Mouse (Mus musculus): Measurements from ENCODE around the gene Gpc4. TPM values are rescaled to one million over a fixed set of nuclear protein-coding genes. Genes with fewer than 3 reads are reported as not detected.

Gpc4 gene
- polyA plus RNA-seq, 1 experiment from 2014 or later, result 13.4 TPM

DNA sequence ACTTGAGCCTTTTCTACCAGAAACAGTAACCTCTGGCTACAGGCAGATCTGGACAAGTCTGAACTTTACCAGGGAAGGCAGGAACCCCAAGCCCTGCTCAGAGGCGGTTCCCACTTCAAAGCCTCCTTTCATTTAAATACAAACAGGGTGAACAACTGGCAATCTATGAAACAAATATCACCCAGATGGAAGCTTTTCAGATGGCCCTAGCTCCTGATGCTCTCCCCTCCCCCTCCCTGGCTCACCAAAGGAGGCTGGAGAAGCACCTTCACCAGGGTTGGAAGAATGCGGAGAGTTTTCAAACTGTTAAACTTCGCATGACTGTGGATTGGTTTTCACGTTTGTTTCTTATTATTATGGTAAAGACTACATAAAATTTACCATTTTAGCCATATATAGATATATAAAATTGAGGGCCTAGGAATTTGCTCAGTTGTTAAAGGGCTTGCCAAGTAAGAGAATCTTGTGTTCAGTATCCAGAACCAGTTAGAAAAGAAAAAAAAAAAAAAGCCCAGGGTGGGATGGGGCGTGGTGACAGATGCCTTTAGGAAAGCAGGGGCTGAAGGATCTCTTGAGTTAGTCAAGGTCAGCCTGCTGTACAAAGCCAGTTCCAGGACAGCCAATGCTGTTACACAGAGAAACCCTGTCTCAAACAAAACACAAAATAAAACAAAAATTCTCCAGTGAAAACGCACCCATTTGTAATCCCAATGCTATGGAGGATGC, 2.6 kb upstream of the Gpc4 start:
- Histone ChIP-seq H3K4me2 (no peak overlapping the region), H3K9me3 (ENCODE audit: control insufficient read depth, low read length) (no peaks in the 10 kb centered on the region), H3K9ac (ENCODE audit: low read depth, low read length) (no peak overlapping the region), H3K4me3 (ENCODE audit: low read depth, low read length) (no peak overlapping the region), H3K4me1 (replicated peaks; ENCODE audit: control insufficient read depth, insufficient read depth, low read length) (no peaks in the 10 kb centered on the region), H3K27me3 (replicated peaks; ENCODE audit: control insufficient read depth, insufficient read depth, low read length) (peaks cover 10% of the 10 kb centered on the region; the same call in 1 of the 2 replicates), H3K27ac (ENCODE audit: low read depth, low read length) (no peak overlapping the region), H3K36me3 (ENCODE audit: control insufficient read depth, insufficient read depth, low read length) (no peaks in the 10 kb centered on the region)
- 51% methylated on average over 6 of the region's 6 CpGs for WGBS
- no peak for DNase-seq (ENCODE audit: low spot score)
- ATAC-seq (replicated peaks; ENCODE audit: low FRiP score), result no peak

DNA sequence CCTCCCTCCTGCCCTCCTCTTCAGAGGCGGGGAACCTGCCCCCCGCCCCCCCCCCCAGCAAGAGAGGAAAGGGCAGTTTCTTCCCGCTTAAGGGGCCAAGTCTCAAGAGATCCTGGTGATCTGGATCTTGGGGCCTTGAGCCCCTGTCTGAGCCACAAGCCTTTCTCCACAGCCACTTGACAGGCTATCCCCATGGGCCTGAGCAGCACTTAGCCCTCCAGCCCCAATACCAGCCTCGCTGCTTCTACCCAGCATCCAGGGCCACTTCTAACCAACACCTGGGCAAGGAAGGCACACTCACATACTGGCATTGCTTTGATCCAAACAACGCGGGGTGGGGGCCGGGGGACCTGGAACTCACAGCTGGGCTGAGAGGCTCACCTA, 495 bp upstream of the Gpc4 start:
- no peak for DNase-seq (ENCODE audit: low spot score)
- no peak overlapping the region for H3K27ac ChIP-seq (ENCODE audit: low read depth, low read length)
- H3K27me3 ChIP-seq (replicated peaks; ENCODE audit: control insufficient read depth, insufficient read depth, low read length), result peaks cover 18% of the 10 kb centered on the region
- H3K4me3 ChIP-seq (ENCODE audit: low read depth, low read length), result peak overlapping the region; percentile 61
- peak; percentile 59; the same call in 1 of the 2 replicates for ATAC-seq (replicated peaks; ENCODE audit: low FRiP score)
- WGBS, result 28% methylated on average over 5 of the region's 7 CpGs
- peak overlapping the region; percentile 74; the same call in 1 of the 2 replicates for H3K9ac ChIP-seq (ENCODE audit: low read depth, low read length)
- H3K36me3 ChIP-seq (ENCODE audit: control insufficient read depth, insufficient read depth, low read length), result no peaks in the 10 kb centered on the region
- no peaks in the 10 kb centered on the region for H3K9me3 ChIP-seq (ENCODE audit: control insufficient read depth, low read length)
- no peaks in the 10 kb centered on the region for H3K4me1 ChIP-seq (replicated peaks; ENCODE audit: control insufficient read depth, insufficient read depth, low read length)
- peak overlapping the region; percentile 80 for H3K4me2 ChIP-seq

DNA sequence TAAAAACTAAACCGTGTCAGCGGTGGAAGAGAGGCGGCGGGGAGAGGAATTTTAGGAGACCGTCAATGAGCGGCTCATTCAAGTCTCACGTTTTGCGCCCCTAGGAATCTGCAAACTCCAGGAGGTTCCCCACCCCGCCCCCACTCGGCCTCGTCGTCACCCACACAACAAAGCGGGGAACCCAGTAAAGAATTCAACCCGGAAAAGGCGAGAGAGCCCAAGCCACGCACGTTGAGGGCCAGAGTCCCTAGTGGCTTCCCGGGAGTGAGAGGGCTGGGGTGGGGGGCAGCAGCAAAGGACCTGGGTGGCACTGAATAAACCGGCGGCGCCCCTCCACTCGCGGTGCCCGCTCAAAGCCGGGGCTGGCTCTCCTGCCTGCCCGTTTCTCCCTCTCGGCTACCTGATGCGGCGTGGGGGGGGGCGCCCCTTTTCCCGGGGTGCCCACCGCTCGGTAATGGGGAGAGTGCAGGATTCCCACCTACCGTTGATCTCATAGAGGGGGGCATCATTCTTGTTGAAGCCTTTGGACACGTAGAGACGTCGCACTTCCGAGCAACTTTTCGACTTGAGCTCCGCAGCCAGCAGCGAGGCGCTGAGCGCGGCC, 816 bp downstream of the Gpc4 start:
- WGBS, result 13% methylated on average over 40 of the region's 44 CpGs

DNA sequence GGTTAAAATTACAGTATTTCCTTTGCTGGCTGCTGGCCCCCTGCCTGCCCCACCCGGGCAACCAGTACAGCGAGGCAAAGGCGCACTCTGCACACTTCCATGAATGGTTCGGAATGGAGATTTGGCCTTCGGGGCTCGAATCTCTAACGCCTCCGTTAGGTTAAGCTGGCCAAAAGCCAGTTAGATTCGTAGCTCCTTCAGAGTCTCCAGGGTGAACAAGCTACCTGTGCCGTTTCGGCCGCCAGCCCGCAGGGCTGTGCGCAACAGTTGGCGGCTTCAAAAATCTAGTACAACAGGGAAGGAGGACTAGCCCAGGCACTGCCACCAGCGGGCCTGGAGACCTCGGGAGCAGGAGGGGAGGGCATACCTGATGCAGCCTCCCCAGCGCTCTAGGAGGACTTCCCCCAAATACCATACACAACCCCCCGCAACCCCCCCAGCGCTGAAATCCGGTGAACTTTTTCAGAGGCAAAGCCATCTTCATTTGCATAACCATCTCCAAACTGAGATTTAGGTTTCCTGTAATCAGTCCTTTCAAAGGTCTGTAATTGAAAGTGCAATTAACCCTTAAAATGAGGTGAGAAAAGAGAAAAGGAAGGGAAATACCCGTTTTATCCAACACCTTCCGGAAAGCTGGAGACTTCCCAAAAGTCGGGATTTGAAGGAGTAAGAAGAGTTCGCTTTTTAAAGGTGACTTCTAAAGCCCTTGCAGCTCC, 1.5 kb downstream of the Gpc4 start:
- no peak overlapping the region for H3K27ac ChIP-seq (ENCODE audit: low read depth, low read length)
- ATAC-seq (replicated peaks; ENCODE audit: low FRiP score) (no peak), DNase-seq (ENCODE audit: low spot score) (no peak)
- H3K9me3 ChIP-seq (ENCODE audit: control insufficient read depth, low read length), result no peaks in the 10 kb centered on the region
- H3K4me2 ChIP-seq, result peak overlapping the region; percentile 80
- no peaks in the 10 kb centered on the region for H3K4me1 ChIP-seq (replicated peaks; ENCODE audit: control insufficient read depth, insufficient read depth, low read length)
- WGBS, result 16% methylated on average over 25 of the region's 25 CpGs
- H3K36me3 ChIP-seq (ENCODE audit: control insufficient read depth, insufficient read depth, low read length), result no peaks in the 10 kb centered on the region
- peaks cover 18% of the 10 kb centered on the region for H3K27me3 ChIP-seq (replicated peaks; ENCODE audit: control insufficient read depth, insufficient read depth, low read length)
- H3K9ac ChIP-seq (ENCODE audit: low read depth, low read length), result peak overlapping the region; percentile 74; the same call in 1 of the 2 replicates
- H3K4me3 ChIP-seq (ENCODE audit: low read depth, low read length), result peak overlapping the region; percentile 61

More for the DNA sequence above, 816 bp downstream of the Gpc4 start:
- H3K4me2 ChIP-seq, result peak overlapping the region; percentile 80
- peak overlapping the region; percentile 61 for H3K4me3 ChIP-seq (ENCODE audit: low read depth, low read length)
- peak overlapping the region; percentile 66; the same call in 1 of the 2 replicates for H3K27ac ChIP-seq (ENCODE audit: low read depth, low read length)
- no peaks in the 10 kb centered on the region for H3K9me3 ChIP-seq (ENCODE audit: control insufficient read depth, low read length)
- H3K4me1 ChIP-seq (replicated peaks; ENCODE audit: control insufficient read depth, insufficient read depth, low read length), result no peaks in the 10 kb centered on the region
- DNase-seq (ENCODE audit: low spot score), result peak; percentile 44
- H3K27me3 ChIP-seq (replicated peaks; ENCODE audit: control insufficient read depth, insufficient read depth, low read length), result peaks cover 18% of the 10 kb centered on the region
- peak overlapping the region; percentile 74 for H3K9ac ChIP-seq (ENCODE audit: low read depth, low read length)
- no peaks in the 10 kb centered on the region for H3K36me3 ChIP-seq (ENCODE audit: control insufficient read depth, insufficient read depth, low read length)
- peak; percentile 18; the same call in 1 of the 2 replicates for ATAC-seq (replicated peaks; ENCODE audit: low FRiP score)

DNA sequence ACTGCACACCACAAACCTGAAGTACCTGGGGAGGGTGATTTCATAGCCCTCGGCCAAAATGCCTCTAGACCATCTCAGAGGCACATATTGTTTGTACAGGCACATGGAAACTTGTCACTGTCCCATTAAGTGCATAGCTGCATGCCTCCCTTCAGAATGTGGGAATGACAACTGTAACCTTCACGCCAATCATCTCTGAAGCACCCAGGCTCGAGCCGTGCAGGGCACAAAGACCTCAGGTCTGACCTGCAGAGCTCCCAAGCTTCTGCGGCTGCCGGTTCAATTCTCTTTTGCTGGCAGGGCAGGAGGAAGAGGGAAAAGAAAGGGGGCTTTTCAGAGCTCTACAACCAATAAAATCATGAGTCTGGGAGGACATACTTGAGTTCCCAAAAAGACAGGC, 2.3 kb downstream of the Gpc4 start:
- DNase-seq (ENCODE audit: low spot score) (no peak), ATAC-seq (replicated peaks; ENCODE audit: low FRiP score) (no peak)
- Histone ChIP-seq H3K27ac (ENCODE audit: low read depth, low read length) (no peak overlapping the region), H3K9ac (ENCODE audit: low read depth, low read length) (no peak overlapping the region), H3K36me3 (ENCODE audit: control insufficient read depth, insufficient read depth, low read length) (no peaks in the 10 kb centered on the region), H3K4me1 (replicated peaks; ENCODE audit: control insufficient read depth, insufficient read depth, low read length) (no peaks in the 10 kb centered on the region), H3K4me2 (peak overlapping the region; percentile 80), H3K27me3 (replicated peaks; ENCODE audit: control insufficient read depth, insufficient read depth, low read length) (peaks cover 18% of the 10 kb centered on the region), H3K9me3 (ENCODE audit: control insufficient read depth, low read length) (no peaks in the 10 kb centered on the region), H3K4me3 (ENCODE audit: low read depth, low read length) (peak overlapping the region; percentile 61; the same call in 1 of the 2 replicates)
- 38% methylated on average over 6 of the region's 6 CpGs for WGBS

DNA sequence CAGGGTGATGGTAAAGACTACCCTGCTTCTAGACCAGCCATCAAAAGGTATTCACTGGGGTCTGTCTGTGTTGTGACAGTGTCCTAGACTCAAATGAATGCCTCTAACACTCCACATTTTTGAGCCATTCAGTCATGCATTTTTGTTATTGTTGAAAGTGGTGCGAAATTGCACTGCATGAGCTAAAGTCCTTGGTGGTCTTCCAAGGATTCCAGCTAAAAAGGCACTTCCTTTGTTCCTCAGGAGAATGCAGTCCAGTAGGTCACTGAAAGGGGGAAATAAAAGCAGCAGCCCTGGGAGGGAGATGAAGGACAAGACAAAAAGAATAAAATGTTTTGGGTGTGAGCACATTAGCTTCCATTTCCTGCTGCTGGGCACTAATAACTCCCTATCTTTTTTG, 2.8 kb downstream of the Gpc4 start:
- 70% methylated on average over 1 of the region's 1 CpGs for WGBS
- Histone ChIP-seq H3K36me3 (ENCODE audit: control insufficient read depth, insufficient read depth, low read length) (no peaks in the 10 kb centered on the region), H3K4me3 (ENCODE audit: low read depth, low read length) (no peak overlapping the region)

DNA sequence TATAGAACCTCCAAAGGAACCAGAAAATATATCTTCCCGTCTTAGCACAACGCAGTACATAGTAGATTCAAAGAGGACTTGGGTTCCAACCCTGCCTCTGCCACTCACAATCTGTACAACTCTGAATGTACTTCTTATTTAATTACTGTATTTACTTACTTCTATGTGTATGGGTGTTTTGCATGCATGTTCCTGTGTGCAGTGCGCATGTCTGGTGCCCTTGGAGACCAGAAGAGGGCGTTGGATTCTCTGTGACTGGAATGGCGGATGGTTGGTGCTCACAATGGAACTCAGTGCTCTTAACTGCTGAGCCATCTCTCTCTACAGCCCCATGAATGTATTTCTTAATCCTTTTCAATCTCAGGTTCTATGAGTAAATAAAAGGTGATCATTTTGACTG, 5.4 kb downstream of the Gpc4 start:
- H3K9ac ChIP-seq (ENCODE audit: low read depth, low read length), result no peak overlapping the region
- H3K4me2 ChIP-seq, result no peak overlapping the region
- no peak for DNase-seq (ENCODE audit: low spot score)
- no peaks in the 10 kb centered on the region for H3K4me1 ChIP-seq (replicated peaks; ENCODE audit: control insufficient read depth, insufficient read depth, low read length)
- H3K9me3 ChIP-seq (ENCODE audit: control insufficient read depth, low read length), result no peaks in the 10 kb centered on the region
- no peak for ATAC-seq (replicated peaks; ENCODE audit: low FRiP score)
- H3K27me3 ChIP-seq (replicated peaks; ENCODE audit: control insufficient read depth, insufficient read depth, low read length), result peaks cover 13% of the 10 kb centered on the region
- H3K27ac ChIP-seq (ENCODE audit: low read depth, low read length), result no peak overlapping the region
- WGBS, result 73% methylated on average over 5 of the region's 5 CpGs
- H3K36me3 ChIP-seq (ENCODE audit: control insufficient read depth, insufficient read depth, low read length), result no peaks in the 10 kb centered on the region
- H3K4me3 ChIP-seq (ENCODE audit: low read depth, low read length), result no peak overlapping the region

More for the DNA sequence above, 2.8 kb downstream of the Gpc4 start:
- DNase-seq (ENCODE audit: low spot score) (no peak), ATAC-seq (replicated peaks; ENCODE audit: low FRiP score) (no peak)
- H3K27me3 ChIP-seq (replicated peaks; ENCODE audit: control insufficient read depth, insufficient read depth, low read length), result peaks cover 18% of the 10 kb centered on the region
- no peaks in the 10 kb centered on the region for H3K4me1 ChIP-seq (replicated peaks; ENCODE audit: control insufficient read depth, insufficient read depth, low read length)
- H3K9ac ChIP-seq (ENCODE audit: low read depth, low read length), result no peak overlapping the region
- H3K9me3 ChIP-seq (ENCODE audit: control insufficient read depth, low read length), result no peaks in the 10 kb centered on the region
- H3K27ac ChIP-seq (ENCODE audit: low read depth, low read length), result no peak overlapping the region
- H3K4me2 ChIP-seq, result no peak overlapping the region

DNA sequence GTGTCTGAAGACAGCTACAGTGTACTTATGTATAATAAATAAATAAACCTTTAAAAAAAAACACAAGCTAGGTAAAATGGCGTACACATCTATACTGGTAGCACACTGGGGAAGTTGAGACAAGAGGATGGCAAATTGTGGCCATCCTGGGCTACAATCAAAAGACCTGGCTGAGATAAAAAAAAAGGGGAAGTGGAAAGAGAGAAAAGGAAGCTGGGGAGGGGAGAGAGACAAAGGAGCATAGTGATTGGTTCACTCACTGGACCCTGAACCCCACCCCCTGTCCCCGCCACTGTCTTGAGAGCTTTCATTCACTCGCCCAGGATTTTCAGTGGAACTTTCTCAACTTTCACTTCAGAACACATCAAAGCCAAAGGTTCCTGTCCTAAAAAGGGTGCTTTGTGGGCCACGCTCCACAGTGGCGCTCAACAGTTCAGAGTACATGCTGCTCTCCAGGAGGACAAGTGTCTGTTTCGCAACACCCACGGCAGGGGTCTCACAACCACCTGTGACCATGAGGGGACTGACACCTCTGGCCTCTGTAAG, 9.6 kb downstream of the Gpc4 start:
- peak overlapping the region; percentile 14; the same call in 1 of the 2 replicates for H3K4me2 ChIP-seq
- ATAC-seq (replicated peaks; ENCODE audit: low FRiP score) (no peak), DNase-seq (ENCODE audit: low spot score) (no peak)
- H3K9me3 ChIP-seq (ENCODE audit: control insufficient read depth, low read length), result no peaks in the 10 kb centered on the region
- no peak overlapping the region for H3K4me3 ChIP-seq (ENCODE audit: low read depth, low read length)
- H3K27ac ChIP-seq (ENCODE audit: low read depth, low read length), result no peak overlapping the region
- H3K4me1 ChIP-seq (replicated peaks; ENCODE audit: control insufficient read depth, insufficient read depth, low read length), result peaks cover 4% of the 10 kb centered on the region
- 70% methylated on average over 7 of the region's 7 CpGs for WGBS
- H3K27me3 ChIP-seq (replicated peaks; ENCODE audit: control insufficient read depth, insufficient read depth, low read length), result no peaks in the 10 kb centered on the region
- no peaks in the 10 kb centered on the region for H3K36me3 ChIP-seq (ENCODE audit: control insufficient read depth, insufficient read depth, low read length)
- no peak overlapping the region for H3K9ac ChIP-seq (ENCODE audit: low read depth, low read length)

Data from liver, embryonic 11.5 days (tissue).